Mouse (Mus musculus) small intestine, adult 2 months (tissue): ENCODE data around the gene Shisal2b.

ENCODE experiments used
- CTCF ChIP-seq: fragments of 200-500 bp; IDR thresholded peaks from 2 replicates; pipeline ENCODE4 v1.5.1; 2012; ENCODE audit warnings: low read depth, mild to moderate bottlenecking, control low read depth, inconsistent platforms, low read length, moderate library complexity, mixed read lengths; ENCODE audit not compliant: insufficient replicate concordance, insufficient read length; ENCODE audit errors: extremely low read depth
- POLR2A ChIP-seq: fragments of 200-500 bp; IDR thresholded peaks from 2 replicates; pipeline ENCODE4 v1.6.1; 2012; ENCODE audit warnings: low read depth, mild to moderate bottlenecking, control low read depth, inconsistent platforms, low read length, moderate library complexity

- TF ChIP-seq CTCF (no peak), POLR2A (no peak)
Measured at GRCm38 (mm10) chr13:104894771-104895170, 31.1 kb upstream of the Shisal2b start.
